Mouse (Mus musculus): ENCODE measurements around the gene Glis2. TPM values are rescaled to one million over a fixed set of nuclear protein-coding genes. Genes with fewer than 3 reads are reported as not detected.

Gene Glis2
- polyA plus RNA-seq, 1 experiment from 2014 or later = 2.0 TPM

DNA sequence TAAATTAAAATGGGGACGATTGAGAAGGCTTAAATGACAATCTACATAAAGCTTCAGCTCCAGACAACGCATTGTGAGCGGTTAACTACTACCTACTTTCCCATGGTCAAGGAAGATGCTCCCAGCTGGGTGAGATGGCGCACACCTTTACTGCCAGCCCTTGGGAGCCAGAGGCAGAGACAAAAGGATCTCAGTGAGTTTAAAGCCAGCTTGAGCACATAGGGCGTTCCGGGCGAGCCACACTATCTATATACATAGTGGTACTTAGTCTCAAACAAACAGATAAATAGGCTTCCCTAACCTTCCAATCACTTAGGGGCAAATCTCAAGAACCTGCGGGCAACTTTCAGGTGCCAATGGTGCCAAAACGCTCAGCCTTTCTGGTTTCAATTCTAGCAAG is 29.6 kb downstream of the Glis2 start:
- peak overlapping the region; percentile 88 for H3K27ac ChIP-seq (replicated peaks)
- peak overlapping the region; percentile 77 for H3K4me2 ChIP-seq
- H3K4me3 ChIP-seq (replicated peaks) = peak overlapping the region; percentile 77
- ATAC-seq (ENCODE audit: insufficient read depth) = peak; percentile 56
- no peaks in the 10 kb centered on the region for H3K9me3 ChIP-seq (replicated peaks)
- peak overlapping the region; percentile 81 for H3K9ac ChIP-seq
- WGBS (ENCODE audit: insufficient replicate concordance) = 14% methylated on average over 9 of the region's 9 CpGs
- H3K27me3 ChIP-seq = no peaks in the 10 kb centered on the region
- peaks cover 40% of the 10 kb centered on the region for H3K4me1 ChIP-seq (replicated peaks)
- H3K36me3 ChIP-seq (replicated peaks) = peaks cover 23% of the 10 kb centered on the region

DNA sequence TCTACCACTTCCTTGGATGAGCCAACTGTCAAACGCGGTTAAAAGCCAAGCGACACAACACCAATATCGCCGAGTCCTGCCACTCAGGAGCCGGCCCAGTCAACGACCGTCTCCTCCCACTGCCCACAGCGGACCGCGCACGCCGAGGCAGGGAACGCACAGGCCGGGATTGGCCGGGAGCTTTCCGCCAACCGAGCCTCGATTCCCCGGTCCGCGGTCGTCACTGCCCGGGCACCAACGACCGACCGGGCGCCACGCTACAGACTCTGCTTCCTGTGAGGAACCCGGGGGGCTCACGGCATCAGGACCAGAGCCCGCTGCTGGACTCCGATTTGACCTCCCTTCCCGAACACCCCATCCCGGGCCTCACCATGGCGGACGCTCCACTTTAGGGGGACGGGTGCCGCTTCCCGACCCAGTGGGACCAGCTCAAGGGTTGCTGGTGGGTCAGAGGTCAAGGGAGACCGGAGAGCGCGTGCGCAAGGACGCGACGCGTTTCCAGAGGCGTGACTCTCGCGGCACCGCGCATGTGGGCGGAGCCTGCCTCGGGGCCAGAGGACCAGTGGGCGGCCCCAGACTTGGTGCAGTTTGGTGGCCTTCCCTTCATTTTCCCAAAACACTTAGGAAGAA is 30.1 kb downstream of the Glis2 start, which contains the start of gene Pam16:
TSS of gene Pam16 (minus strand) at position 508 of the 630 bp plus-strand sequence.
- under 1% methylated on average over 56 of the region's 56 CpGs for WGBS (ENCODE audit: insufficient replicate concordance)
- peak; percentile 89 for ATAC-seq (ENCODE audit: insufficient read depth)
- H3K27me3 ChIP-seq = no peaks in the 10 kb centered on the region
- H3K4me3 ChIP-seq (replicated peaks) = peak within 1 kb of the TSS; percentile 77
- H3K36me3 ChIP-seq (replicated peaks) = peaks cover 26% of the 10 kb centered on the region
- peaks cover 40% of the 10 kb centered on the region for H3K4me1 ChIP-seq (replicated peaks)
- no peaks in the 10 kb centered on the region for H3K9me3 ChIP-seq (replicated peaks)
- H3K27ac ChIP-seq (replicated peaks) = peak within 1 kb of the TSS; percentile 88
- H3K9ac ChIP-seq = peak within 1 kb of the TSS; percentile 81
- H3K4me2 ChIP-seq = peak within 1 kb of the TSS; percentile 77

DNA sequence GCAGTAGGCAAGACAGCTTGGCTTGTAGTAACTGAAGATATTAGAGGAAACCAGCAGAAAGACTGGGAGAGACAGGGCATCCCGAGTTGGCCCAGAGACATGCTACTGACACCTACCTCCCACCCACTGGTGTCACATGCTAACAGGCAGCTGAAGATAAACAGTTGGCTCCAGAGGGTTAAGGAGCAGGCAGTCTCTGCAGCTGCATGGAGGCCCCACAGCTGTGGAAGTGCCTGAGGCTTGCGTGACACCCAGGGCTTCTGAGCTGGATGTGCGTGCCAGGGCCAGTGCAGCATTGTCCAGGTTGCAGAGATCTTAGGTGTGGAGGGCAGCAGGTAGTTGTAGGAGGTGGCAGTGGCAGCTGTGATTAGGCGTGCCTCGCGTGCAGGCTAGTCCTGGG is 32.6 kb downstream of the Glis2 start:
- Histone ChIP-seq H3K4me2 (no peak overlapping the region), H3K27ac (replicated peaks) (no peak overlapping the region), H3K9ac (no peak overlapping the region), H3K4me3 (replicated peaks) (no peak overlapping the region), H3K9me3 (replicated peaks) (no peaks in the 10 kb centered on the region), H3K36me3 (replicated peaks) (peaks cover 34% of the 10 kb centered on the region), H3K4me1 (replicated peaks) (peaks cover 31% of the 10 kb centered on the region), H3K27me3 (no peaks in the 10 kb centered on the region)
- no peak for ATAC-seq (ENCODE audit: insufficient read depth)
- WGBS (ENCODE audit: insufficient replicate concordance) = 72% methylated on average over 6 of the region's 6 CpGs

DNA sequence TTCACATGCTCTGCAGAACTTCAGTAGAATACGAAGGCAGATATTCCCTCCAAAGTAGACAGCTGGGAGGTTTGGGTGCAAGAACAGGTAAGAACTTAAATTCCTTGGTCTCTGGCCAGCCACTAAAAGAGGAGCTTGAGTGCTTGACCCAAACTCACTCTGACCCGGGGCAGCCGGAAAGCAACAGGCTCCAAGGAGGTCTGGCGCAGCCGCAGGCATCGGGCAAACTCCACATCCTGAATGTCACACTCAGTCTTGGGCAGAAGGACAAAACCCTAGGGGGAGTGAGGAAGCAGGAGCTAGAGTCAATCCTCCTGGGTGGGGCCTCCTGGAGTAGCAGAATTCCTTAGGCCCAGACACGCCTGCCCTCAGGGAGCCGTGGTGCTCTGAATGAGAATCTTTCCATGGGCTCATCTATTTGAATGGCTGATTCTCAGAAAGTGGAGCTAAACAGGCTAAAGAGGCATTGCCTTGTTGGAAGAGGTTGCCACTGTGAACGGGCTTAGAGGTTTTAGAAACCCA is 34.4 kb downstream of the Glis2 start:
- Histone ChIP-seq H3K4me1 (replicated peaks) (peaks cover 13% of the 10 kb centered on the region), H3K27ac (replicated peaks) (no peak overlapping the region), H3K9ac (no peak overlapping the region), H3K4me3 (replicated peaks) (no peak overlapping the region), H3K4me2 (no peak overlapping the region), H3K36me3 (replicated peaks) (peaks cover 44% of the 10 kb centered on the region), H3K9me3 (replicated peaks) (no peaks in the 10 kb centered on the region), H3K27me3 (no peaks in the 10 kb centered on the region)
- 84% methylated on average over 9 of the region's 9 CpGs for WGBS (ENCODE audit: insufficient replicate concordance)
- ATAC-seq (ENCODE audit: insufficient read depth) = no peak

DNA sequence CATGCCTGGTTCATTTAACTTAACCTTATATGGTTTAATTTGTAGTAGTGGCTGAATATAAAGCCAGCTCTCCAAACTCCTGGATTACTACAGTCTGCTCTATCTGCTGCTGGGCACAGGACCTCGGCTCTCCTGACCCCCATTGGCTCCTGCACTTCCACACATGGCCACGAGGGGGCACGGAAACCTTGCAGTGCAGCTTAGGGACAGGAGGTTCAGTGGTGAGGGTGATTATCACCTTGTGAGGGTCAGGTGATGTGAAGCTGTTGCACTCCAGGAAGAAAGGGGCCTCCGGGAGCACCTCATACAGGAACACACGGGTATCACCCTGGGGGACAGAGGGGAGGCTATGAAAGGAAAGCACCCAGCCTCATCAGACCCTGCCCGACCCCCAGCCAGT is 35.4 kb downstream of the Glis2 start:
- Histone ChIP-seq H3K36me3 (replicated peaks) (peaks cover 51% of the 10 kb centered on the region), H3K4me1 (replicated peaks) (peaks cover 7% of the 10 kb centered on the region), H3K27ac (replicated peaks) (no peak overlapping the region), H3K9ac (no peak overlapping the region), H3K27me3 (no peaks in the 10 kb centered on the region), H3K9me3 (replicated peaks) (no peaks in the 10 kb centered on the region), H3K4me2 (no peak overlapping the region), H3K4me3 (replicated peaks) (no peak overlapping the region)
- ATAC-seq (ENCODE audit: insufficient read depth) = 0 out of 2 replicates have a peak, but pooled peaks have one; percentile 47
- WGBS (ENCODE audit: insufficient replicate concordance) = 19% methylated on average over 6 of the region's 6 CpGs

DNA sequence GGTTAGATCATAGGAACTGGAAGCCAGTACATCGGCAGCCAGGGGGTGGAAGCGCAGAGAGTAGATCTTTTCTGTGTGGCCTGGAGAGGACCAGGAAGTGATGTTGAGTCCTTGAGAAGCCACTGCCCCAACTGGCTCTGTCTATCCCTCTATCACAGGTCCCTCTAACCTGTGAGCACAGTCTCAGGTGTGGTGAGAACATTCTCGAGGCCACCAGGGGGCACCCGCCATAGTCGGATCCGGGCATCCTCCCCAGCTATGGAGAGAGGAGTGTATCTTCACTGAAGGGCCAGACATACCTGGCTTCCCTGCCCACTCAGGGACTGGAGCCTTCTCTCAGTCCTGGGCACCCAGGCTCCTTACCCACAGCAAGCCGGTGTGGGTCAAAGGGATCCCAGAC is 37.5 kb downstream of the Glis2 start:
- Histone ChIP-seq H3K27me3 (no peaks in the 10 kb centered on the region), H3K4me2 (no peak overlapping the region), H3K9ac (no peak overlapping the region), H3K4me3 (replicated peaks) (no peak overlapping the region), H3K9me3 (replicated peaks) (no peaks in the 10 kb centered on the region), H3K4me1 (replicated peaks) (peaks cover 9% of the 10 kb centered on the region), H3K36me3 (replicated peaks) (peaks cover 50% of the 10 kb centered on the region), H3K27ac (replicated peaks) (no peak overlapping the region)
- WGBS (ENCODE audit: insufficient replicate concordance) = 60% methylated on average over 7 of the region's 7 CpGs
- ATAC-seq (ENCODE audit: insufficient read depth) = no peak; the same call in 1 of the 2 replicates

DNA sequence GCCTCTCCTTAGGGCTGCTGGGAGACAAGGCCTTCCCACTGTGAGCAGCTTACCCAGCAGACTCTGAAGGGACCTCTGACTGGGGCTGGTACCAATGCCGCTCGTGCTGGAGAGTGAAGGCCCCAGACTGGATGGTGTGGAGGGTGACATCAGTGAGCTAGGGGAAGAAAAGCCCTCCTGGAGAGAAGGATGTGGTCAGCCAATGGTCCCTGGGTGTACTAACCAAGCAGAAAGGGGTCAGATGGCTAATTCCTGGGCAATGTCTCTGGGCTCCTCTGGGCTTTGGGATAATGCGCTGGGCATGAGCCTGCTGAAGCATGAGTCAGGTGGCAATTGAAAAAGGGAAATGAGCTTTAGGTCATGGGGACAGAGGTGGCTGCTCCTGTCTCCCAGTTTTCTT is 39.1 kb downstream of the Glis2 start:
- Histone ChIP-seq H3K4me1 (replicated peaks) (peaks cover 13% of the 10 kb centered on the region), H3K27me3 (no peaks in the 10 kb centered on the region), H3K9ac (no peak overlapping the region), H3K4me3 (replicated peaks) (no peak overlapping the region), H3K9me3 (replicated peaks) (no peaks in the 10 kb centered on the region), H3K27ac (replicated peaks) (no peak overlapping the region), H3K36me3 (replicated peaks) (peaks cover 42% of the 10 kb centered on the region; the same call in 1 of the 2 replicates), H3K4me2 (no peak overlapping the region)
- WGBS (ENCODE audit: insufficient replicate concordance) = 89% methylated on average over 3 of the region's 3 CpGs
- no peak for ATAC-seq (ENCODE audit: insufficient read depth)

DNA sequence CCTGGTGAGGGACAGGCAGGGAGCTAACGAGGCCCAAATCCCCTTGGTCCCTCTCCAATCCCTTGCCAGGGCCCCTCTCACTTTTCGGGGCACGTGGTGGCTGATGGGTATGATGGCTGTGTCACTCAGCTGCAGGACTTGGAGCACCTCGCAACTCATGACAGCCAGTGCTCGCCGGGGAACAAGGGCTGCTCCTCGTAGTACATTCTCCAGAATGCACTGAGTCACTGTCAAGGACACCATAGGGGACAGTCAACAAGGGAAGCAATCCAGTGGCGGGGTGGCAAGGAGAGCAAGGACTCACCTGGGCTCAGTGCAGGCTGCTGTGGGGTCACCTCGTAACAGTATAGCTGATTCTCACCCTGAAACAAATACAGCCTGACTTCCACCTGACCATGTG is 40.2 kb downstream of the Glis2 start:
- no peaks in the 10 kb centered on the region for H3K27me3 ChIP-seq
- H3K4me3 ChIP-seq (replicated peaks) = no peak overlapping the region
- peaks cover 19% of the 10 kb centered on the region for H3K4me1 ChIP-seq (replicated peaks)
- H3K4me2 ChIP-seq = no peak overlapping the region
- H3K9me3 ChIP-seq (replicated peaks) = no peaks in the 10 kb centered on the region
- no peak for ATAC-seq (ENCODE audit: insufficient read depth)
- WGBS (ENCODE audit: insufficient replicate concordance) = 69% methylated on average over 9 of the region's 9 CpGs
- no peak overlapping the region for H3K27ac ChIP-seq (replicated peaks)
- no peak overlapping the region for H3K9ac ChIP-seq
- H3K36me3 ChIP-seq (replicated peaks) = peaks cover 32% of the 10 kb centered on the region; the same call in 1 of the 2 replicates

DNA sequence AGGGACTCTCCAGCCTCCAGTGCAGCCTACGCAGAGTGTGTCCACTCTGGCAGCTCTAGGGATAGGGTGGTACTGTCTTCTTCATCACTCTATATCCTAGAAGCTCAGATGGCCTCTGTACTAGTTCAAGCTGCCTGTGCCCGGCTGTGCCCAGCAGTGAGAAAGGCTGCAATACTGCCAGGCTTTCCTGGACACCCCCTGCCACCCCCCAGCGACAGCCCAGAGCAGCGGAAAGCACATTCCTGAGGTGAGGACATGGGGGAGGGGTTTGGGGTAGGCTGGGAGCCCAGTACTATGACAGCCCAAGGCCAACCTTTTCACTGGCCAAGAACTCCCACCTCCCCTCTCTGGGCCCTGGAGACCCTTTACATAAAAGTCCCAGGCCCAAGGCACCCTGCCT is 41.2 kb downstream of the Glis2 start:
- H3K4me3 ChIP-seq (replicated peaks) = no peak overlapping the region
- no peak overlapping the region for H3K27ac ChIP-seq (replicated peaks)
- no peak overlapping the region for H3K9ac ChIP-seq
- no peaks in the 10 kb centered on the region for H3K9me3 ChIP-seq (replicated peaks)
- 74% methylated on average over 4 of the region's 4 CpGs for WGBS (ENCODE audit: insufficient replicate concordance)
- ATAC-seq (ENCODE audit: insufficient read depth) = no peak
- H3K4me2 ChIP-seq = no peak overlapping the region
- no peaks in the 10 kb centered on the region for H3K27me3 ChIP-seq
- H3K4me1 ChIP-seq (replicated peaks) = peaks cover 29% of the 10 kb centered on the region
- H3K36me3 ChIP-seq (replicated peaks) = peaks cover 32% of the 10 kb centered on the region; the same call in 1 of the 2 replicates

DNA sequence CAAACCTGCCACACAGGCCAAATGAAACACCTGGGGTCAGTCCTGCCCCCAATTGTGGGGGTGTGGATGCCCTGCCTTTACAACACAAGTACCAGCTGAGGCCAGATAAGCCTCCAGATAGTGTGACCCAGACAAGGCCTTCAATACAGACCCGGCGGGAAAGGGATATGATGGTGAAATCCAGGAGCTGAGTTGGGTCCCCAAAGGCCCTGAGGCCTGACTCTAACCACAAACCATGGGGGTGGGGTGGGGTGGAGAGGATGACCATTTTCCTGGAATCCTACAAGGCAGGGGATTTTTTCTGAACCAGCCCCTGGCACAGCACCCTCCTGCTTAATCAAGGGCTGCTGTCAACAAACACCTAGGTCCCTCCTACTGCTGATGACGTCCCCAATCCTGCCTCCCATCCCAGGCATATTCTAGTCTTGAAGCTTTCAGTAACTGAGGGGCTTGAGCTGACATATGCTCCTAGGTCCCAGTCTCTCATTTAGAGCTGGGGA is 44.4 kb downstream of the Glis2 start:
- no peaks in the 10 kb centered on the region for H3K9me3 ChIP-seq (replicated peaks)
- 65% methylated on average over 3 of the region's 3 CpGs for WGBS (ENCODE audit: insufficient replicate concordance)
- H3K4me3 ChIP-seq (replicated peaks) = no peak overlapping the region
- H3K9ac ChIP-seq = no peak overlapping the region
- H3K4me1 ChIP-seq (replicated peaks) = peaks cover 43% of the 10 kb centered on the region
- H3K27me3 ChIP-seq = no peaks in the 10 kb centered on the region
- no peak for ATAC-seq (ENCODE audit: insufficient read depth)
- peaks cover 19% of the 10 kb centered on the region for H3K36me3 ChIP-seq (replicated peaks)
- 0 out of 2 replicates have a peak overlapping the region, but pooled peaks have one; percentile 94 for H3K4me2 ChIP-seq
- no peak overlapping the region for H3K27ac ChIP-seq (replicated peaks)

DNA sequence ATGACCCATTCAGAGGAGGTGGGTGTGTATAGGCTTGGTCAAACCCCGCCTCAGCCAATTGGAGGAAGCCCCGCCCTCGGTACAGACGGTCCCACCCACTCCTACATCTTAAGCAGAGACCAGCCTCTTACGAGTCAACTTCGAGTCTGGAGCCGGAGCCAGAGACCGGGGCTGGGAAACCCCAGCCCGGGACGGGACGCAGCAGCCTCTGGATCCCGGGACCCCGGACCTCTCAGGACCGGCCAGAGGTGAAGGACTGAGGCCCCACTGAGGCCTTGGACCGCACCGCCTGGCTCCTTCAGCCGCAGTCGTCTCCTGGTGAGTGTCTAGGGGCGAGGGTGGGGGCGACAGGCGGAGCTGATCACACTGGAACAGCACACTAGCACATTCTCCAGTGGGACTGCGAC is 45.3 kb downstream of the Glis2 start, which contains the start of the genes Vasn and Dnaja3:
TSS of gene Vasn (plus strand) at position 111 of the 407 bp plus-strand sequence.
TSS of gene Dnaja3 (plus strand) at position 159 of the 407 bp plus-strand sequence.
- peak; percentile 91 for ATAC-seq (ENCODE audit: insufficient read depth)
- under 1% methylated on average over 22 of the region's 22 CpGs for WGBS (ENCODE audit: insufficient replicate concordance)
- Histone ChIP-seq H3K4me1 (replicated peaks) (peaks cover 43% of the 10 kb centered on the region), H3K27me3 (no peaks in the 10 kb centered on the region), H3K4me3 (replicated peaks) (peak within 1 kb of the TSS; percentile 61), H3K36me3 (replicated peaks) (peaks cover 14% of the 10 kb centered on the region), H3K9ac (peak within 1 kb of the TSS; percentile 54), H3K4me2 (peak within 1 kb of the TSS; percentile 94), H3K9me3 (replicated peaks) (no peaks in the 10 kb centered on the region), H3K27ac (replicated peaks) (peak within 1 kb of the TSS; percentile 75)
